Mouse (Mus musculus) kidney, embryonic 14.5 days (tissue): ENCODE results near the gene Ofcc1. TPM values are rescaled to one million over a fixed set of nuclear protein-coding genes. Genes with fewer than 3 reads are reported as not detected.

Source experiments
- ATAC-seq: fragments of 200-750 bp; cut with Nextera tagmentation; 2 replicates; pipeline ENCODE4 v1.8.0; 2017; ENCODE audit warnings: moderate number of reproducible peaks, mild to moderate bottlenecking, moderate TSS enrichment, moderate library complexity; ENCODE audit not compliant: low FRiP score, low TSS enrichment
- H3K27ac ChIP-seq: fragments of 300-500 bp; sonication (generic); 2 replicates; pipeline ENCODE4 v1.5.1; 2014; ENCODE audit warnings: low read depth, mild to moderate bottlenecking, low read length, moderate library complexity, mixed read lengths
- H3K27me3 ChIP-seq: fragments of 300-500 bp; sonication (generic); 2 replicates; pipeline ENCODE4 v1.6.1; 2014; ENCODE audit warnings: mild to moderate bottlenecking, low read length; ENCODE audit not compliant: control insufficient read depth, insufficient read depth
- H3K36me3 ChIP-seq: fragments of 300-500 bp; sonication (generic); 2 replicates; pipeline ENCODE4 v1.6.1; 2014; ENCODE audit warnings: low read length, mixed read lengths; ENCODE audit not compliant: control insufficient read depth, insufficient read depth
- H3K4me1 ChIP-seq: fragments of 300-500 bp; sonication (generic); 2 replicates; pipeline ENCODE4 v1.6.1; 2014; ENCODE audit warnings: low read length, mixed read lengths; ENCODE audit not compliant: control insufficient read depth, insufficient read depth
- H3K4me2 ChIP-seq: fragments of 300-500 bp; sonication (generic); replicated peaks from 2 replicates; pipeline ENCODE4 v1.6.1; 2014; ENCODE audit warnings: low read depth, mild to moderate bottlenecking, low read length
- H3K4me3 ChIP-seq: fragments of 300-500 bp; sonication (generic); 2 replicates; pipeline ENCODE4 v1.5.1; 2014; ENCODE audit warnings: mild to moderate bottlenecking, low read length
- H3K9ac ChIP-seq: fragments of 300-500 bp; sonication (generic); 2 replicates; pipeline ENCODE4 v1.6.1; 2014; ENCODE audit warnings: low read depth, mild to moderate bottlenecking, low read length, moderate library complexity
- H3K9me3 ChIP-seq: fragments of 300-500 bp; sonication (generic); 2 replicates; pipeline ENCODE4 v1.6.1; 2016; ENCODE audit warnings: low read length; ENCODE audit not compliant: control insufficient read depth
- WGBS: fragments of 180-500 bp; shearing (Covaris S2); extraction: QIAGEN DNeasy Blood & Tissue Kit; methylation state at CpG from one replicate; pipeline ENCODE4 v1.1.7; 2014; 5-methylcytosine and 5-hydroxymethylcytosine counted together
- polyA plus RNA-seq: library from polyadenylated mRNA; unstranded; fragments of >200 nt; fragmentation: Nextera tagmentation; extraction: Ambion mirVana; gene quantifications from 2 replicates; pipeline ENCODE4 v1.2.1, GENCODE M21; 2014

The Ofcc1 gene
- polyA plus RNA-seq, 1 experiment from 2014 or later, result not detected

DNA sequence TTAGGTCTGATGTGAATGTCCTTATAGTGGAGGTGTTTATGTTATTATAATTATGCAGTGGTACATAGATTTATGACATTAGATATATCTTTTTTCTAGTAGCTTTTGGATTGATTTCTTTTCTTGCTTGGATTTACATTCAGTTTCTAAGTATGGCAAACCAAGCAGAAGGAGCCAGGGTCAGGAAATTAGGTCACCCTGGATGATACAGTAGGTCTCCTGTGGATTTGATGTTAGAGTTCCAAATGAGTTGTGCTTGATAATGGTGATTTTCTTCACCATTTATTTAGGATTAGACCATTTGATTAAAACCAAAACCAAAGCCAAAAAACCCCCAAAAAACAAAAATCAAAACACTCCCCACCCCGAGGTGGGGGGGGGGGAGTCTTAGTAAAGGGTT, 338.6 kb downstream of the Ofcc1 start:
- no peak overlapping the region for H3K4me3 ChIP-seq
- H3K27me3 ChIP-seq, result no peaks in the 10 kb centered on the region
- H3K9ac ChIP-seq, result no peak overlapping the region
- H3K36me3 ChIP-seq, result no peaks in the 10 kb centered on the region
- H3K27ac ChIP-seq, result no peak overlapping the region
- no peak overlapping the region for H3K4me2 ChIP-seq
- no peak for ATAC-seq
- WGBS, result 88% methylated on average over 1 of the region's 1 CpGs
- no peaks in the 10 kb centered on the region for H3K4me1 ChIP-seq
- H3K9me3 ChIP-seq, result no peaks in the 10 kb centered on the region

DNA sequence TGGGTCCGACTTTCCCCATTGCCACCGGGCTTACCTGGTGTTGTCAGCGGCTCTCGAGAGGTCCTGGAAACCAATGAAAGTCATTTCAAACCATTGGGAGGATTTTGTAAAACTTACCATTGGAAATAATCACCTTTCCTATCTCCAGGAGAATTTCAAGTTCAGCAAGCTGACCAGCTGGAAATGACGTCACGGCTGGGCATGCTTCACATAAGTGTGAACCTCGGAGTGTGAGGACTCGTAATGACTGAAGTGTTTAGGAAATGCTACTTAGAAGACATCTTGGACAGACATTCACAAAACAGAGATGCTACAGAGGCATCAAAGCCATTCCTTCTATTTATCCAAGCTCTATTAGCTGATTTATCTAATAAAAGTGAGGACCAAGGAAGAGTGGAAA, 361.0 kb downstream of the Ofcc1 start:
- Histone ChIP-seq H3K27me3 (no peaks in the 10 kb centered on the region), H3K27ac (no peak overlapping the region), H3K36me3 (no peaks in the 10 kb centered on the region), H3K9ac (no peak overlapping the region), H3K4me3 (no peak overlapping the region), H3K4me1 (no peaks in the 10 kb centered on the region), H3K9me3 (no peaks in the 10 kb centered on the region), H3K4me2 (no peak overlapping the region)
- no peak for ATAC-seq
- WGBS, result 90% methylated on average over 8 of the region's 8 CpGs

DNA sequence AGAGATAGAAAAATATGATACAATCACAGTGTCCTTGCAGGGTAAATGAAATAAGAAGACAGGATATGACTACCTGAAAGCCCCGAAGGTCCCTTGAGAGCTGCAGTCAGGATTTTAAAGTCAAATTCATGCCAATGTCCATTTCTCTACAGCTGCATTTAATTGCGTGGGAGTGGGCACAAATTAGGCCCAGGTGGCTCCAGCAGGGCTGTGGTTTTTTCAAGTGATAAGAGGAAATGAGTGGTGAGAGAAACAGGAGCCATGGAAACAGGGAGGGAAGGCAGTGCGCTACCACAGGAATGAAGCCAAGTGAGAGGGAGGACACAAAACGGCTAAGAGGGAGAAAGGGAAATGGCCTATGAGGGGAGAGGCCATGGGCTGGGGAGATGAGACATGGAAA, 363.3 kb downstream of the Ofcc1 start:
- no peak for ATAC-seq

DNA sequence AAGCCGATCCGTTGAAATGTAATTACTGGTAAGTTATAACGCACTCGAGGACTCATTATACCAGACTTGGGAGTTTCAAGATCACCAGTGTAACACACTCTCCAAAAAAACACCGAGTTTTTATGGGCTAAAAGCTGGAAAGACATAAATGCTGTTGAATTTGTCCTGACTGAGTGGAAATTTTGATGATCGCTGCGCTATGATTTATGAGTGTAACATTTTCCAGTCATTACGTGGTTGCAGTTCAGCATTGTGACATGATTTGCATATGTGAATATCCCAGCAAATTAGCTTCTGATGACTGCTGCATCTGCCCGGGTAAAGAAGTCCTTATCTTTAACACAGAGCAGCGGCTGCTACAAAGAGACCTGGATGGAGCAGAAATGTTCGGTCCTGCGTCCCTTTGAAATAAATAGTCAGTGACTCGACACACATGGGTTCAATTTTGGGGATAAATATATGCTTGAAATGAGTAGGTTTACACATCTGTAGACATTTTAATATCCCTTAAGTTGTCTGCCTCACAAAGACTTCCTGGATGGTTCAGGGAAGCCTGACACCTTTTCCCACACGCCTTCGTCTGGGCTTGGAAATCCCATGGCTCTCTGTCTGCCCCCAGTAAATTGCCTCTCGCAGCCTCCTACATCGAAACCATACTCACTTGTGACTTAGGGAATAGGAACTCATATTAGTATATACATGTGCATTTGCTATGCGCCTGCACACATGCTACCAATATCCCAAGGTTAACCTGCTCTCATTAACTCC, 381.8 kb downstream of the Ofcc1 start:
- Histone ChIP-seq H3K4me1 (no peaks in the 10 kb centered on the region), H3K36me3 (no peaks in the 10 kb centered on the region), H3K4me2 (no peak overlapping the region), H3K27ac (no peak overlapping the region), H3K4me3 (no peak overlapping the region), H3K9ac (no peak overlapping the region), H3K9me3 (no peaks in the 10 kb centered on the region), H3K27me3 (no peaks in the 10 kb centered on the region)
- ATAC-seq, result no peak
- 59% methylated on average over 18 of the region's 18 CpGs for WGBS

More for the DNA sequence above, 363.3 kb downstream of the Ofcc1 start:
- Histone ChIP-seq H3K4me2 (no peak overlapping the region), H3K27me3 (no peaks in the 10 kb centered on the region), H3K4me1 (no peaks in the 10 kb centered on the region), H3K4me3 (no peak overlapping the region), H3K36me3 (no peaks in the 10 kb centered on the region), H3K9ac (no peak overlapping the region), H3K27ac (no peak overlapping the region), H3K9me3 (no peaks in the 10 kb centered on the region)
- WGBS, result 62% methylated on average over 4 of the region's 4 CpGs

DNA sequence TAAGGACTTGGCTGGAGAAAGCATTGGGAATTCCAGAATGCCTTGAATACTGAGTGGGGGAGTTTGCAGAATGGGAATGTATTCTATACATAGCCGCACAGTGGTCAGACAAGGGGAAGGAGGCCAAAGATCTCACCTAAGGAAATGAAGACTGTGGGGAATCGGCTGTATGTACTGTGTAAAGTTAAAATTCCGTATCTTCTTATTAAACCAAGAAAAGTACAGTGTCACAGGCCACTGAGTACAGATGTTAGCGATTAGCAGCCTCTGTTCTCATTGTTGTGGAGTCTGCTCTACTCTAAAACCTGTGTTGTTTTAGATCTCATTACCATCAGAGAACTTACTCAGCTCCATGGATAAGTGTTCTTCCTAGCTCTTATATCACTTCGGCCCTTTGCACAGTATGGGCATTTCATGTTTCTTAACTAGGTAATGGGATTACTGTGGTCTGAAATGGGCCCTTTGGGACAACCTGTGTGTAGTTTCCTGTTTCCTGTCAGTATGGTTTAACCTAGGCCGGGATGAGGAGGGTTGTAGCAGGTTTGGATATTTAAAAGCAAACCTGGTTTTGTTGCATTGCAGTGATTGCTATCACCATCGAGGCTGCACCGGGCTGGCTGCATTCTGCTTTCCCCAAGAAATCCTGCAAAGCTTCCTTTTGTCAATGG, 392.8 kb downstream of the Ofcc1 start:
- Histone ChIP-seq H3K27ac (no peak overlapping the region), H3K9me3 (no peaks in the 10 kb centered on the region), H3K4me2 (no peak overlapping the region), H3K36me3 (no peaks in the 10 kb centered on the region), H3K9ac (no peak overlapping the region), H3K4me3 (no peak overlapping the region), H3K27me3 (no peaks in the 10 kb centered on the region), H3K4me1 (no peaks in the 10 kb centered on the region)
- ATAC-seq, result no peak
- WGBS, result 79% methylated on average over 8 of the region's 8 CpGs

DNA sequence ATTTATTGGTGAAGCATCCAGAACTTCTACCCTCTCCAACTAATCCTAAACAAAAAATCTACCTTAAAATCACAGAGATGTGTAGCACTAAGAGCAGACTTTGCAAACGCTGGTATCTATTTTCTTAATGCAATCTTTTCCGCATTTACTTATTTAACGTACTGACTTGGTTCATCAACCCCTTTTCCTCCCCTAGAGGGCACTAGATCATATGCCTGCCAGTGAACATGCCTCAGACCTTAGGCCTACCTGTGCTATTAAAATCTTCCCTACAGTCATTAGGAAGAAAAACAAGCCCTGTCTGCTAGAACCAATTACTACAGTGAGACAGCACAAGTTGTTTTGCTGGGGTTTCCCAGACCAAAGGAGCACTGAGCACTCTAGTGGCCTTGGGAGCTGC, 404.0 kb downstream of the Ofcc1 start:
- Histone ChIP-seq H3K36me3 (no peaks in the 10 kb centered on the region), H3K27me3 (no peaks in the 10 kb centered on the region), H3K9me3 (no peaks in the 10 kb centered on the region), H3K9ac (no peak overlapping the region), H3K27ac (no peak overlapping the region), H3K4me2 (no peak overlapping the region), H3K4me1 (no peaks in the 10 kb centered on the region), H3K4me3 (no peak overlapping the region)
- no peak for ATAC-seq
- WGBS, result 66% methylated on average over 3 of the region's 3 CpGs

DNA sequence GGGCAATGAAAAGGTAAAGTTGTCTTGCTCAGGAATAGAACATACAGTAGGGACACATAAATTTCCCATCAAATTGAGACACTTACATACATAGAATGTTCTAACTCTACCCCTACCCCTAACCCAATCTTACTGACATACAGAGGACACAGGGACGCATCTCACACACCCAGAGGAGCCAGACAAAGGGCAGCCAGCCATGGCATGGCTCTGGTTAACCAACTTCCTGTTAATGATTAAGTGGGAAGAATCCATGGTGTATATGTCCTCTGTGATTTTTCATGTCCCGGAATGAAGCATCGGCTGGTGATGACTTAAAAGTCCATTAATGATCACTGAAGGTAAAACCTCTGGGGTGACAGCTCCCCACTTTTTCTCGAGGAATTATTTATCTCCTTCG, 405.2 kb downstream of the Ofcc1 start:
- no peak for ATAC-seq
- no peaks in the 10 kb centered on the region for H3K4me1 ChIP-seq
- no peak overlapping the region for H3K27ac ChIP-seq
- H3K36me3 ChIP-seq, result no peaks in the 10 kb centered on the region
- no peak overlapping the region for H3K9ac ChIP-seq
- no peaks in the 10 kb centered on the region for H3K27me3 ChIP-seq
- no peaks in the 10 kb centered on the region for H3K9me3 ChIP-seq
- WGBS, result 73% methylated on average over 5 of the region's 5 CpGs
- no peak overlapping the region for H3K4me3 ChIP-seq
- H3K4me2 ChIP-seq, result no peak overlapping the region
